Mouse (Mus musculus) neural tube, embryonic 12.5 days (tissue): ENCODE measurements around the gene Dph1. TPM values are rescaled to one million over a fixed set of nuclear protein-coding genes. Genes with fewer than 3 reads are reported as not detected.
A peak's percentile ranks its signal among the peaks of the same experiment; 100 is the strongest.

Source experiments
- ATAC-seq: fragments of 200-750 bp; cut with Nextera tagmentation; 2 replicates; pipeline ENCODE4 v1.8.0; 2017; ENCODE audit warnings: low read depth, mild to moderate bottlenecking, moderate TSS enrichment, moderate library complexity; ENCODE audit not compliant: low FRiP score
- H3K27ac ChIP-seq: fragments of 300-500 bp; sonication (generic); 2 replicates; pipeline ENCODE4 v1.5.1; 2016
- H3K27me3 ChIP-seq: fragments of 300-500 bp; sonication (generic); replicated peaks from 2 replicates; pipeline ENCODE4 v1.6.1; 2016; ENCODE audit warnings: mild to moderate bottlenecking
- H3K36me3 ChIP-seq: fragments of 300-500 bp; sonication (generic); 2 replicates; pipeline ENCODE4 v1.6.1; 2016; ENCODE audit warnings: mild to moderate bottlenecking
- H3K4me1 ChIP-seq: fragments of 300-500 bp; sonication (generic); 2 replicates; pipeline ENCODE4 v1.6.1; 2016
- H3K4me2 ChIP-seq: fragments of 300-500 bp; sonication (generic); replicated peaks from 2 replicates; pipeline ENCODE4 v1.6.1; 2016; ENCODE audit warnings: mild to moderate bottlenecking
- H3K4me3 ChIP-seq: fragments of 300-500 bp; sonication (generic); 2 replicates; pipeline ENCODE4 v1.5.1; 2016
- H3K9ac ChIP-seq: fragments of 300-500 bp; sonication (generic); 2 replicates; pipeline ENCODE4 v1.6.1; 2016; ENCODE audit warnings: mild to moderate bottlenecking
- H3K9me3 ChIP-seq: fragments of 300-500 bp; sonication (generic); 2 replicates; pipeline ENCODE4 v1.6.1; 2016; ENCODE audit warnings: mild to moderate bottlenecking
- WGBS: fragments of 180-500 bp; shearing (Covaris S2); methylation state at CpG from one replicate; pipeline ENCODE4 v1.1.7; 2016; 5-methylcytosine and 5-hydroxymethylcytosine counted together
- polyA plus RNA-seq: library from polyadenylated mRNA; unstranded; fragments of >200 nt; fragmentation: Nextera tagmentation; extraction: Ambion mirVana; gene quantifications from 2 replicates; pipeline ENCODE4 v1.2.1, GENCODE M21; 2016

Dph1 gene
- polyA plus RNA-seq, 1 experiment from 2014 or later: 18.4 TPM

GRCm38 (mm10) chr11:75199951-75200350 lies 8.9 kb upstream of the Dph1 start:
- no peak overlapping the region for H3K9ac ChIP-seq
- peaks cover 30% of the 10 kb centered on the region for H3K27me3 ChIP-seq
- 80% methylated on average over 5 of the region's 5 CpGs for WGBS

DNA sequence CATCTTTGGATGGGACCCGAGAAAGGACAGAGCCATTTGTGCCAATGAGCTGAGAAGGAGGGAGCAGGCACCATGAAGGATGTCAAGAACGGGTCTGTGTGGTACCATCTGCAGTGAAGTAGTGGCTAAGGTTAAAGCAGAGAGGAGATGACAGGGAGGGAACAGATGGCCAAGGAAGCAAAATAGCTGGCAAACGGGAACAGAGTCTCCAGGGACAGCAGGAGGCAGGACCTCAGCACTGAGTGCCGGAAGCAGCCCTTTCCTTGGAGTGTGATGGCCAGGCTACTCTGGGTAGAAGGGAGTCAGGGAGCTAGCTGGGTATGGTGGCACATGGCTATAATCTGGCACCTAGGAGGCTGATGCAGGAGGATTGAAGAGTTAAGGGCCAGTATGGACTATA lies 7.8 kb upstream of the Dph1 start:
- no peaks in the 10 kb centered on the region for H3K9me3 ChIP-seq
- 73% methylated on average over 4 of the region's 4 CpGs for WGBS
- H3K27me3 ChIP-seq: peaks cover 41% of the 10 kb centered on the region
- no peak overlapping the region for H3K27ac ChIP-seq
- no peak overlapping the region for H3K4me2 ChIP-seq
- no peaks in the 10 kb centered on the region for H3K36me3 ChIP-seq
- peaks cover 36% of the 10 kb centered on the region for H3K4me1 ChIP-seq
- H3K4me3 ChIP-seq: no peak overlapping the region
- no peak overlapping the region for H3K9ac ChIP-seq
- no peak for ATAC-seq

More at GRCm38 (mm10) chr11:75199951-75200350, 8.9 kb upstream of the Dph1 start:
- ATAC-seq: no peak
- Histone ChIP-seq H3K4me3 (no peak overlapping the region), H3K4me2 (no peak overlapping the region), H3K27ac (no peak overlapping the region), H3K36me3 (no peaks in the 10 kb centered on the region), H3K4me1 (peaks cover 25% of the 10 kb centered on the region), H3K9me3 (no peaks in the 10 kb centered on the region)

DNA sequence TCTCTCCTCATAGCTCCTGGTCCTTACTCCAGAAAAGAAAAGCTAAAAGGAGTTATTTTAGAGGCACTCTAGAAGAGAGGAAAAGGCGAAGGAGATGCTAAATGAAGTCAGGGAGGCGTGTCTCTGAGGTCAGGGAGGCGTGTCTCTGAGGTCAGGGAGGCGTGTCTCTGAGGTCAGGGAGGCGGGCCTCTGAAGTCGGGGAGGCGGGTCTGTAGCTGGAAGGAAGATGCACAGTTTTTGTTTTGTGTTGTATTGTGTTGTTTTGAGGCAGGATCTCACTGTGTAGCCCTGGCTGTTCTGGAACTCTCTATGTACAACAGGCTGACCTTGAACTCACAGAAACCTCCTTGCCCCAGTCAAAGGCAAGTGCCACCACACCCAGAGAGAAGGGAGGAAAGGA lies 6.9 kb upstream of the Dph1 start:
- ATAC-seq: no peak
- Histone ChIP-seq H3K9ac (no peak overlapping the region), H3K4me3 (no peak overlapping the region), H3K4me1 (peaks cover 43% of the 10 kb centered on the region), H3K4me2 (no peak overlapping the region), H3K36me3 (no peaks in the 10 kb centered on the region), H3K9me3 (no peaks in the 10 kb centered on the region), H3K27ac (no peak overlapping the region), H3K27me3 (peaks cover 49% of the 10 kb centered on the region)
- 39% methylated on average over 7 of the region's 7 CpGs for WGBS

DNA sequence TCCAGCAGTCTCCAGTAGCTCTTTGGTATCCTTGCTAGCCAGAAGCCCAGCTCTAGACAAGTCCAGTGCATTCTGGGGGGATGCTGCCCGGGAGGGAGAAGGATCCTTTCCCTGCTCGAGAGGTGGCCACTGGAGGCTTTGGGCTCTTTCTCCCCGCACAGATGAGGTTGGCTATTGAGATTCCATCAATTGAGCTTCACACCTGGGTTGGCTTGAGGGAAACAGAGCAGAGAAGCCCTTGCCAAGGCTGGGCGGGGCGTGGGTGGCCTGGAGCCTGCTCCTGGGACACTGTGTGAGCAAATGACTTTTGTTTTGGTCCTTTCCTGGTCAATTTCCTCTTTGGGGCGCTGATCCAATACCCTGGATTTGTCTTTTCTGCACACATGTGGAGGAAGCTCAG lies 5.1 kb upstream of the Dph1 start:
- H3K27me3 ChIP-seq: peaks cover 67% of the 10 kb centered on the region
- no peak for ATAC-seq
- peaks cover 36% of the 10 kb centered on the region for H3K4me1 ChIP-seq
- H3K36me3 ChIP-seq: no peaks in the 10 kb centered on the region
- H3K9ac ChIP-seq: no peak overlapping the region
- 51% methylated on average over 6 of the region's 6 CpGs for WGBS
- H3K27ac ChIP-seq: no peak overlapping the region
- no peaks in the 10 kb centered on the region for H3K9me3 ChIP-seq
- H3K4me3 ChIP-seq: no peak overlapping the region
- H3K4me2 ChIP-seq: peak overlapping the region; percentile 76

DNA sequence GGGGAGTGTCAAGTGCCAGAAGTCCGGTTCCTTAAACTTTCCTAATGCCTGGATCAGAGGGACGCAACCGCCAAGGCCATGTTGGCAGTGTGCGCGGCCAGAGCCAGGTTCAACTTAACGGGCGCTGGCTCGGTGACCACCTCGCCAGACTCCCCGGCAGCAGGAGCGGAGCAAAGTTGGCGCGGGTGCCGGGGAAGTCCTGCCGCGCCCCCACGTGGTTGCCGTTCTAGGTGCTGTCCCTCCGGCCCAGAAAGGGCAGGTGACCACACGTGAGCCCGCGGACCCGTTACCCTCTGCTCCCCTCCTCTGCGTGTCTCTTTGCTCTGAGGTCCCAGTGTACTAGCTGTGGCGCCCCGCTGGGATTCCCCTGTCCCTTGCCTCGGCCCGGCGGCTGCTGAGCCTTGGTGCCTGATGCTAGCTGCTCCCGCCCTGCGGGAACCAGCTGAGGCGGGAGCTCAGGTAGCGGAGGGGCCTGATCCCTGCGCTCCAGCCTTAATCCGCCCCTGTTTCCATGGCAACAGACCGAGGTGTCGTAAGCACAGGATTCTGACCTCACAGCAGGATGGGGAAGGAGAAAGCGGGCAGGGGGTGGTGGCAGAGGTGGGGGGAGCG lies 3.9 kb upstream of the Dph1 start:
- WGBS: under 1% methylated on average over 39 of the region's 39 CpGs
- Histone ChIP-seq H3K27ac (no peak overlapping the region), H3K36me3 (no peaks in the 10 kb centered on the region), H3K27me3 (peaks cover 62% of the 10 kb centered on the region), H3K4me1 (peaks cover 36% of the 10 kb centered on the region), H3K9ac (peak overlapping the region; percentile 57), H3K4me2 (peak overlapping the region; percentile 76), H3K9me3 (no peaks in the 10 kb centered on the region), H3K4me3 (peak overlapping the region; percentile 49)
- ATAC-seq: no peak

- WGBS: under 1% methylated on average over 52 of the region's 52 CpGs
- Histone ChIP-seq H3K27me3 (peaks cover 62% of the 10 kb centered on the region), H3K4me1 (peaks cover 41% of the 10 kb centered on the region), H3K27ac (no peak overlapping the region), H3K4me3 (peak overlapping the region; percentile 49), H3K9me3 (no peaks in the 10 kb centered on the region), H3K36me3 (no peaks in the 10 kb centered on the region), H3K9ac (peak overlapping the region; percentile 57), H3K4me2 (peak overlapping the region; percentile 76)
- ATAC-seq: no peak
Measured at GRCm38 (mm10) chr11:75194121-75194849, 3.2 kb upstream of the Dph1 start.

DNA sequence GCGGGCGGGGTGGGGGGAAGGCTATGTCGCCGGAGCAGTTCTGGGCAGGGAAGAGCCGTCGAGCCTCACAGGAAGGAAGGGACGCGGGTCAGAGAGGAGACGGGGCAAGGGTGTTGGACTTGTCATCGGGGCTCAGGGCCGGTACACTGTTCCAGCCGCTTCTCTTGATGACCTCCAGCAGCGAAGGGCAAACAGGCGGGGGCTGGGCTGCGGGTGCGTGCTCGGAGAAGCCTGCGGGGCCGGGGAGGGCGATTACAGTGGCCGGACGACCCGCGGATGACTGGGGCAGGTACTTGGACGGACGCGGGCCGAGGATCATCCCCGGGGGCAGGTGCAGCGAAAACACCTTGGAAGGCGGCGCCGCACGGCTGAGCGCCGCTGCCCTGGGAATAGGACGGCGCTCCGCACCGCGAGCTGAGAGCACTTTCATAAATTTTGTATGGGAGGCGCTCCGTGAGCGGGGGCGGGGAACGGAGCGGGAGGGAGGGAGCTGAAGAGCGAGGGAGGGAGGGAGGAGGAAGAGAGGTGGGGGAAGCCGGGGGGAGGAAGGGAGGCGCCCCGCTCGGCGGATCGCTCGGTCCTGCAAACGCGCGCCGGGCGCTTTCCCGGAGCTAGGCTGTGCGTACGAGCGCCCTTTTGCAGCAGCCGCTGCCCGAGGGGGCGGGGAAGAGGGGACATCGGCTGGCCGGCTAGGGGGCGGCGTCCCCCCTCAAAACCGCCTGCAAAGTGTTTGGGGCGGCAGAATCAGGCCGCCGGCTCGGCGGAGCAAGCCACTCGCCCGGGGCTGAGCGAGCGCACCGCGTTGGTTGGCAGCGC lies 2.4 kb upstream of the Dph1 start, which contains the start of gene Rtn4rl1:
Gene Rtn4rl1, plus strand, starts transcription at position 528 of the 816 bp plus-strand sequence.
- Histone ChIP-seq H3K36me3 (no peaks in the 10 kb centered on the region), H3K4me2 (peak within 1 kb of the TSS; percentile 76), H3K4me1 (peaks cover 40% of the 10 kb centered on the region), H3K4me3 (peak within 1 kb of the TSS; percentile 49), H3K27me3 (peaks cover 62% of the 10 kb centered on the region), H3K9ac (peak within 1 kb of the TSS; percentile 57), H3K27ac (no peak within 1 kb of the TSS), H3K9me3 (no peaks in the 10 kb centered on the region)
- WGBS: under 1% methylated on average over 82 of the region's 84 CpGs
- no peak for ATAC-seq

- H3K4me3 ChIP-seq: peak overlapping the region; percentile 49; the same call in 1 of the 2 replicates
- no peak overlapping the region for H3K27ac ChIP-seq
- ATAC-seq: no peak
- peaks cover 62% of the 10 kb centered on the region for H3K27me3 ChIP-seq
- H3K9me3 ChIP-seq: no peaks in the 10 kb centered on the region
- peaks cover 38% of the 10 kb centered on the region for H3K4me1 ChIP-seq
- peak overlapping the region; percentile 57; the same call in 1 of the 2 replicates for H3K9ac ChIP-seq
- 24% methylated on average over 13 of the region's 13 CpGs for WGBS
- H3K4me2 ChIP-seq: peak overlapping the region; percentile 76
- H3K36me3 ChIP-seq: no peaks in the 10 kb centered on the region
Measured at GRCm38 (mm10) chr11:75192336-75193214, 1.5 kb upstream of the Dph1 start.

- Histone ChIP-seq H3K4me1 (peaks cover 37% of the 10 kb centered on the region), H3K36me3 (no peaks in the 10 kb centered on the region), H3K9ac (no peak overlapping the region), H3K27ac (no peak overlapping the region), H3K4me2 (no peak overlapping the region), H3K9me3 (no peaks in the 10 kb centered on the region), H3K4me3 (no peak overlapping the region), H3K27me3 (peaks cover 58% of the 10 kb centered on the region)
- 62% methylated on average over 6 of the region's 6 CpGs for WGBS
- ATAC-seq: no peak
Measured at GRCm38 (mm10) chr11:75191841-75192240, 800 bp upstream of the Dph1 start.

GRCm38 (mm10) chr11:75190371-75190724 lies 693 bp downstream of the Dph1 start:
- no peaks in the 10 kb centered on the region for H3K36me3 ChIP-seq
- H3K9ac ChIP-seq: peak overlapping the region; percentile 56
- peak overlapping the region; percentile 89 for H3K4me2 ChIP-seq
- H3K4me1 ChIP-seq: peaks cover 32% of the 10 kb centered on the region
- H3K9me3 ChIP-seq: no peaks in the 10 kb centered on the region
- no peak overlapping the region for H3K27ac ChIP-seq
- peak; percentile 67 for ATAC-seq
- H3K4me3 ChIP-seq: peak overlapping the region; percentile 64
- H3K27me3 ChIP-seq: peaks cover 44% of the 10 kb centered on the region
- WGBS: under 1% methylated on average over 24 of the region's 24 CpGs

- H3K27me3 ChIP-seq: peaks cover 39% of the 10 kb centered on the region
- H3K4me2 ChIP-seq: peak overlapping the region; percentile 89
- peak overlapping the region; percentile 56 for H3K9ac ChIP-seq
- no peak overlapping the region for H3K27ac ChIP-seq
- peak; percentile 24 for ATAC-seq
- H3K4me1 ChIP-seq: peaks cover 28% of the 10 kb centered on the region
- WGBS: 1% methylated on average over 22 of the region's 22 CpGs
- H3K4me3 ChIP-seq: peak overlapping the region; percentile 64
- no peaks in the 10 kb centered on the region for H3K36me3 ChIP-seq
- no peaks in the 10 kb centered on the region for H3K9me3 ChIP-seq
Measured at GRCm38 (mm10) chr11:75189713-75190370, 1.2 kb downstream of the Dph1 start.
